Mouse (Mus musculus): ENCODE results near the gene Hmbs. TPM values are rescaled to one million over a fixed set of nuclear protein-coding genes. Genes with fewer than 3 reads are reported as not detected.
"Not testable (repeated sequence)": the region's sequence is repeated elsewhere in the genome, so short reads cannot be mapped to it uniquely, and the experiment has no call there.

The Hmbs gene
- polyA plus RNA-seq, 1 experiment from 2014 or later = 135 TPM

GRCm38 (mm10) chr9:44364480-44364879 is 20.5 kb upstream of the Hmbs start:
- ATAC-seq (ENCODE audit: extremely low read depth, insufficient number of reproducible peaks, low FRiP score, low TSS enrichment) = no peak
- Histone ChIP-seq H3K9me3 (no peaks in the 10 kb centered on the region), H3K36me3 (peaks cover 5% of the 10 kb centered on the region), H3K4me3 (no peak overlapping the region), H3K27me3 (replicated peaks) (no peaks in the 10 kb centered on the region), H3K4me1 (peaks cover 7% of the 10 kb centered on the region), H3K9ac (no peak overlapping the region), H3K4me2 (no peak overlapping the region), H3K27ac (replicated peaks) (no peak overlapping the region)
- WGBS = 60% methylated on average over 3 of the region's 3 CpGs

GRCm38 (mm10) chr9:44361931-44362330 is 17.9 kb upstream of the Hmbs start:
- WGBS = 37% methylated on average over 4 of the region's 4 CpGs
- H3K27me3 ChIP-seq (replicated peaks); H3K9me3 ChIP-seq; H3K4me1 ChIP-seq; ATAC-seq (ENCODE audit: extremely low read depth, insufficient number of reproducible peaks, low FRiP score, low TSS enrichment): not testable (repeated sequence)
- peak overlapping the region; percentile 84 for H3K27ac ChIP-seq (replicated peaks)
- peak overlapping the region; percentile 94 for H3K9ac ChIP-seq
- H3K36me3 ChIP-seq = peaks cover 28% of the 10 kb centered on the region
- peak overlapping the region; percentile 76 for H3K4me2 ChIP-seq
- peak overlapping the region; percentile 97 for H3K4me3 ChIP-seq

DNA sequence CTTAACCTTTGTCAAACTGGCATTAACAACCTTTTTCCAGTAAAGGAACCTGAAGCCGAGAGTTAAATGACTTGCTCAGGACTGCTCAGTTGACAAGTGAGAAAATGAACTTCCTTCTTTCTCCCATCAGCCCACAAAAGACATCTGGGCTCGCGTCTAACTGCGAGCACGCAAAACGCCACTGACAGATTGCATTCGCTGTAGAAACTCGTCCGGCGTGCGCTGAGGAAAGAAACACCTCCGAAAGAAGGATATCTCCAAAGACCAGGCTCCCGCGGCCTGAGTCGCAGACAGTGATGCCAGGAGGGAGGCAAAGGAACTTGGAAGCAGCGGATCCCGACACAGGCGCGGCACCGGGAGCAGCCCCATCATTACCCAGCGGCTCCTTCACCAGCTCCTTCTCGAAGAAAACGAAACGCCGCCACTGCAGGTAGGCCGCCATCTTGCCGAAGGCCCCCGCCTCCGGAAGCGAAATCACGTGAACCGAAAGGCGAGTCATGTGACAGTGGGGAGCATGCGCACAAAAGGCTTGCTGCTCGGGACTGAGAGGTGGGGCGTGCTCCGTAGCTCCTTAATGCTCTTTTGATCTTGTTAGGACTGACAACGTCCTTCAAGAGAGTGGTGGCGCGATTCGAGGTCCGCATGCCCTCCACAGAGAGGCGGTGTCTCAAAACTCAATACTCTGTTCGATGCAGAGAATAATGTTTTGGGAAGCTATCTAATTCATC is 17.3 kb upstream of the Hmbs start, which contains the start of gene Vps11:
TSS of gene Vps11 (minus strand) at position 481 of the 728 bp plus-strand sequence.
- Histone ChIP-seq H3K27me3 (replicated peaks) (no peaks in the 10 kb centered on the region), H3K4me2 (peak within 1 kb of the TSS; percentile 76), H3K9me3 (no peaks in the 10 kb centered on the region), H3K27ac (replicated peaks) (peak within 1 kb of the TSS; percentile 84), H3K4me1 (peaks cover 7% of the 10 kb centered on the region), H3K4me3 (peak within 1 kb of the TSS; percentile 97), H3K9ac (peak within 1 kb of the TSS; percentile 94), H3K36me3 (peaks cover 34% of the 10 kb centered on the region)
- ATAC-seq (ENCODE audit: extremely low read depth, insufficient number of reproducible peaks, low FRiP score, low TSS enrichment) = peak; percentile 84
- under 1% methylated on average over 44 of the region's 44 CpGs for WGBS

DNA sequence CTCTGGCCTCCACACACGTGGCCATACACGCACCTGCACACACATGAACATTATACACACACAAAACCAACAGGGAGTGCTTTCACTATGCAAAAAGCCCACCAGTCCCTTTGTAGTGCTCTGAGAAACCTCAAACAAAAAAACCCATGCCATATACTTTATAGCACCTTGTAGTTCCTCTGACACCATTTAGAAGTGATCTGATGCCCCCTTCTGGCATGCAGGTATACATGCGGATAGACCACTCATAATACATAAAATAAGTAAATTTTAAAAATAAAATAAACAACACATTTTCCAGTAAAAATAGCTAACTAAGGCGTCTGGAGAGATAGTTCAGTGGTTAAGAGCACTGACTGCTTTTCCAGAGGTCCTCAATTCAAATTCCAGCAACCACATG is 13.2 kb upstream of the Hmbs start:
- H3K27me3 ChIP-seq (replicated peaks) = no peaks in the 10 kb centered on the region
- no peak overlapping the region for H3K4me2 ChIP-seq
- no peak overlapping the region for H3K27ac ChIP-seq (replicated peaks)
- 74% methylated on average over 4 of the region's 4 CpGs for WGBS
- peaks cover 7% of the 10 kb centered on the region for H3K4me1 ChIP-seq
- H3K36me3 ChIP-seq = peaks cover 75% of the 10 kb centered on the region
- H3K4me3 ChIP-seq = no peak overlapping the region
- no peaks in the 10 kb centered on the region for H3K9me3 ChIP-seq
- no peak for ATAC-seq (ENCODE audit: extremely low read depth, insufficient number of reproducible peaks, low FRiP score, low TSS enrichment)
- H3K9ac ChIP-seq = no peak overlapping the region

- ATAC-seq (ENCODE audit: extremely low read depth, insufficient number of reproducible peaks, low FRiP score, low TSS enrichment) = no peak
- no peaks in the 10 kb centered on the region for H3K4me1 ChIP-seq
- H3K36me3 ChIP-seq = peaks cover 99% of the 10 kb centered on the region
- no peak overlapping the region for H3K4me2 ChIP-seq
- H3K27me3 ChIP-seq (replicated peaks) = no peaks in the 10 kb centered on the region
- H3K9me3 ChIP-seq = no peaks in the 10 kb centered on the region
- H3K27ac ChIP-seq (replicated peaks) = no peak overlapping the region
- WGBS = 86% methylated on average over 6 of the region's 6 CpGs
- H3K4me3 ChIP-seq = no peak overlapping the region
- H3K9ac ChIP-seq = no peak overlapping the region
Measured at GRCm38 (mm10) chr9:44353142-44353541, 9.1 kb upstream of the Hmbs start.

DNA sequence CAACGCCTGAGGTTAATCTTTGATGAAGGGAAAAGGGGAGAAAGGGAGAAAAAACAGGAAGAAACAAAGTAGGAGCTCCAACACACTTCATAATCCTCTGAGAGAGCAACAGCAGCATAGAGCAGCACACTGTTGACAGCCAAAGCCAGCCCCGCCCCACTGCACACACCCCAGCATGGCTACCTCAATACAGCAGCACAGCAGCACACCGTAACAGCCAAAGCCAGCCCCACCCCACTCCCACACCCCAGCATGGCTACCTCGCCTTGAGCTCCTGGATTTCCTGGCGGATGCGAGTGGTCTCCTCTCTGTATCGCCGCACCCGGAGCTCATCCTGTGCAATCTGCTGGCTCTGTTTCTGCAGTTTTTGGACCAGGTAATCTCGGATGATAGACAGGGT is 8.3 kb upstream of the Hmbs start:
- Histone ChIP-seq H3K4me2 (no peak overlapping the region), H3K36me3 (peaks cover 99% of the 10 kb centered on the region), H3K4me3 (no peak overlapping the region), H3K27ac (replicated peaks) (no peak overlapping the region), H3K27me3 (replicated peaks) (no peaks in the 10 kb centered on the region), H3K9me3 (no peaks in the 10 kb centered on the region), H3K9ac (no peak overlapping the region), H3K4me1 (no peaks in the 10 kb centered on the region)
- ATAC-seq (ENCODE audit: extremely low read depth, insufficient number of reproducible peaks, low FRiP score, low TSS enrichment) = no peak
- WGBS = 88% methylated on average over 10 of the region's 10 CpGs

GRCm38 (mm10) chr9:44351396-44351795 is 7.4 kb upstream of the Hmbs start:
- Histone ChIP-seq H3K4me3 (no peak overlapping the region), H3K36me3 (peaks cover 100% of the 10 kb centered on the region), H3K9ac (no peak overlapping the region), H3K4me2 (no peak overlapping the region), H3K27me3 (replicated peaks) (no peaks in the 10 kb centered on the region), H3K9me3 (no peaks in the 10 kb centered on the region), H3K4me1 (no peaks in the 10 kb centered on the region), H3K27ac (replicated peaks) (no peak overlapping the region)
- 90% methylated on average over 4 of the region's 4 CpGs for WGBS
- ATAC-seq (ENCODE audit: extremely low read depth, insufficient number of reproducible peaks, low FRiP score, low TSS enrichment) = no peak

DNA sequence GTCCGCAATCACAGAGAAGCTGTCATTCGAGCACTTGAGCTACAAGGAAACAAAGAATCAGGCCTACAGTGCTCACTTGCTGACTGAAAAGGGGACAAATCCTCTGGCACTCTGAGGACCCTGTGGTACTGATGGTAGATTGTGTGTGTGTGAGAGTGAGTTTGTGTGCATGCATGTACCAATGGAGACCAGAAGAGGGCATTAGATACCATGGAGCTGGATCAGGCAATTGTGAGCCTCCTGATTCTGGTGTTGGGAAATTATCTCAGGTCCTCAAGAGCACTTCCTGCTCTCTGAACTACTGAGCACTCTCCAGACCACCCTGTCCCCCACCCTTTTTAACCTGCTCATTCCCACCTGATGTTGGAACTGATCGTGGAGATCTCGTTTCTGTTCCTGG is 4.5 kb upstream of the Hmbs start:
- Histone ChIP-seq H3K36me3 (peaks cover 73% of the 10 kb centered on the region), H3K9me3 (no peaks in the 10 kb centered on the region), H3K4me3 (no peak overlapping the region), H3K27ac (replicated peaks) (no peak overlapping the region), H3K4me2 (no peak overlapping the region), H3K4me1 (peaks cover 7% of the 10 kb centered on the region; the same call in 1 of the 2 replicates), H3K9ac (no peak overlapping the region), H3K27me3 (replicated peaks) (no peaks in the 10 kb centered on the region)
- ATAC-seq (ENCODE audit: extremely low read depth, insufficient number of reproducible peaks, low FRiP score, low TSS enrichment) = no peak
- 91% methylated on average over 4 of the region's 4 CpGs for WGBS

DNA sequence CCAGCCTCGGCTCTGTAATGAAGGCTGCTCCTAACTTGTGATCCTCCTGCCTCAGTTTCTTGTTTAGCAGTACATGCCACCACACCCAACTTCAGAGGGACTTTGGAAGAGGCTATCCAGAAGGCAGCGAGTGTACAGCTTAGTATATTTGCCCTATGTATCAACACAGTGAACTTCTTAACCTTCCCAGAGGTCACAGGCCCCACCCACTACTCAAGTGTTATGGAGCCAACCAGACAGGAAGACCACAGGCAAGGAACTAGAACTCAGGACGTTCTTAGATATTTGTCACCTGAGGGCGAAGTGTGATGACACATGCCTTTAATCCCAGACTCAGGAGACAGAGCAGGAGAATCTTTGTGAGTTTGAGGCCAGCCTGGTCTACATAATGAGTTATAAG is 3.6 kb upstream of the Hmbs start:
- Histone ChIP-seq H3K36me3 (peaks cover 63% of the 10 kb centered on the region), H3K27me3 (replicated peaks) (no peaks in the 10 kb centered on the region), H3K27ac (replicated peaks) (no peak overlapping the region), H3K9ac (no peak overlapping the region), H3K4me3 (no peak overlapping the region), H3K9me3 (no peaks in the 10 kb centered on the region), H3K4me2 (no peak overlapping the region), H3K4me1 (peaks cover 14% of the 10 kb centered on the region)
- ATAC-seq (ENCODE audit: extremely low read depth, insufficient number of reproducible peaks, low FRiP score, low TSS enrichment) = no peak
- WGBS = 83% methylated on average over 4 of the region's 4 CpGs

- H3K4me1 ChIP-seq = peaks cover 19% of the 10 kb centered on the region
- no peak for ATAC-seq (ENCODE audit: extremely low read depth, insufficient number of reproducible peaks, low FRiP score, low TSS enrichment)
- WGBS = 92% methylated on average over 9 of the region's 9 CpGs
- no peak overlapping the region for H3K9ac ChIP-seq
- no peaks in the 10 kb centered on the region for H3K9me3 ChIP-seq
- H3K4me2 ChIP-seq = no peak overlapping the region
- no peaks in the 10 kb centered on the region for H3K27me3 ChIP-seq (replicated peaks)
- no peak overlapping the region for H3K27ac ChIP-seq (replicated peaks)
- H3K36me3 ChIP-seq = peaks cover 59% of the 10 kb centered on the region
- no peak overlapping the region for H3K4me3 ChIP-seq
Measured at GRCm38 (mm10) chr9:44347166-44347565, 3.1 kb upstream of the Hmbs start.

DNA sequence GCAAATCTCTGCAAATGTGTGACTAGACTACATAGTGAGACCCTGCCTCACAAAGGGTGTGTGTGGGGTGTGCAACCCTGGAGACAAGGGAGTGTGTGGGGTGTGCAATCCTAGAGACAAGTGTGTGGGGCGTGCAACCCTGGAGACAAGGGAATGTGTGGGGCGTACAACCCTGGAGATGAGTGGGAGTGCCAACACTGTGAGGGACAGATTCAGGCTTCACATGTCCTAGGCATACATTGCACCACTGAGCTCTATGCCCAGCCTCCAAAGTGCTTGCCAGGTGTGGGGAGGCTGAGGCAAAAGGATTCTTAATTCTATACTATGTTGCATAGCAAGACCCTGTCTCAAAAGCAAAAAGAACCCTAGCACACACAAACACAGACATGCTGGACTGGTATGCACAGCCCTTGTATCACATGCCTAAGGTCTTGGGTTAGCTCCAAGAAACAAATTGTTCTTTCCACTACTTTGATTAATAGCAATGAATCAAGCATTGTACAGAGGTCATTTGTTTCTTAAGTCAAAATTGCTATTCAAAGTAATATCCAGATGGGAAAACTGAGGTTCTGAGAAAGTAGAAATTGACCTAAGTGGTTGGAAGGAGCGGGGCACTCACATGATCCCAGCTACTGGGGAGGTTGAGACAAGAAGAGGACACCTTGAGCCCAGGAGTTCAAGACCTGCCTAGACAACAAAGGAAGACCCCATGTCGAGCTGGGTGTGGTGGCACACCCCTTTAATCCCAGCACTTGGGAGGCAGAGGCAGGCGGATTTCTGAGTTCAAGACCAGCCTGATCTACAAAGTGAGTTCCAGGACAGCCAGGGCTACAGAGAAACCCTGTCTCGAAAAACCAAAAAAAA is 1.8 kb upstream of the Hmbs start:
- Histone ChIP-seq H3K4me2 (no peak overlapping the region), H3K4me3 (no peak overlapping the region), H3K27ac (replicated peaks) (no peak overlapping the region), H3K36me3 (peaks cover 56% of the 10 kb centered on the region), H3K9me3 (no peaks in the 10 kb centered on the region), H3K9ac (no peak overlapping the region), H3K27me3 (replicated peaks) (no peaks in the 10 kb centered on the region), H3K4me1 (peaks cover 26% of the 10 kb centered on the region)
- 78% methylated on average over 6 of the region's 6 CpGs for WGBS
- ATAC-seq (ENCODE audit: extremely low read depth, insufficient number of reproducible peaks, low FRiP score, low TSS enrichment) = no peak
